Mouse (Mus musculus) myocyte (in vitro differentiated cells): ENCODE results near the gene Wls. TPM values are rescaled to one million over a fixed set of nuclear protein-coding genes. Genes with fewer than 3 reads are reported as not detected.

ENCODE experiments used
- H3K27me3 ChIP-seq: one replicate; pipeline ENCODE4 v1.6.1; 2011; ENCODE audit not compliant: control insufficient read depth, insufficient read depth, insufficient read length
- H3K36me3 ChIP-seq: one replicate; pipeline ENCODE4 v1.6.1; 2011; ENCODE audit not compliant: control insufficient read depth, insufficient read depth
- H3K4me2 ChIP-seq: one replicate; pipeline ENCODE4 v1.6.1; 2011; ENCODE audit warnings: low read depth, control low read depth
- H3K4me3 ChIP-seq: one replicate; pipeline ENCODE4 v1.5.1; 2011; ENCODE audit warnings: mild to moderate bottlenecking, control low read depth, moderate library complexity
- H3K79me2 ChIP-seq: one replicate; pipeline ENCODE4 v1.6.1; 2011; ENCODE audit not compliant: control insufficient read depth, insufficient read depth
- H3ac ChIP-seq: one replicate; pipeline ENCODE4 v1.6.1; 2011; ENCODE audit not compliant: control insufficient read depth, insufficient read length
- CEBPB ChIP-seq: IDR thresholded peaks from 2 replicates; pipeline ENCODE4 v1.6.1; 2011; ENCODE audit warnings: mild to moderate bottlenecking, moderate library complexity; ENCODE audit not compliant: poor library complexity, insufficient read depth, severe bottlenecking
- E2F4 ChIP-seq: IDR thresholded peaks from one replicate; pipeline ENCODE4 v1.6.1; 2011; ENCODE audit warnings: mild to moderate bottlenecking, control low read depth, moderate library complexity; ENCODE audit not compliant: insufficient read depth
- MAX ChIP-seq: IDR thresholded peaks from one replicate; pipeline ENCODE4 v1.6.1; 2011; ENCODE audit warnings: low read depth, mild to moderate bottlenecking, control low read depth
- MYOD1 ChIP-seq, 3 experiments: IDR thresholded peaks; one replicate each; pipeline ENCODE4 v1.6.1; 2011; ENCODE audit warnings: control low read depth in 2 of 3, low read depth in 2 of 3, mild to moderate bottlenecking in 2 of 3, moderate library complexity in 1 of 3; ENCODE audit not compliant: insufficient read length in 2 of 3, control insufficient read depth in 1 of 3
- MYOG ChIP-seq, 3 experiments: IDR thresholded peaks; one replicate each; pipeline ENCODE4 v1.6.1; 2011; ENCODE audit warnings: control low read depth in 2 of 3, low read depth in 2 of 3, mild to moderate bottlenecking in 2 of 3; ENCODE audit not compliant: insufficient read length in 2 of 3, control insufficient read depth in 1 of 3, insufficient read depth in 1 of 3
- POLR2A ChIP-seq: IDR thresholded peaks from one replicate; pipeline ENCODE4 v1.6.1; 2011; ENCODE audit warnings: low read depth, mild to moderate bottlenecking, control low read depth, moderate library complexity; ENCODE audit not compliant: insufficient read length
- POLR2AphosphoS2 ChIP-seq: IDR thresholded peaks from one replicate; pipeline ENCODE4 v1.6.1; 2011; ENCODE audit warnings: low read depth, control low read depth; ENCODE audit not compliant: insufficient read length
- REST ChIP-seq: IDR thresholded peaks from one replicate; pipeline ENCODE4 v1.6.1; 2011; ENCODE audit warnings: mild to moderate bottlenecking, control low read depth, moderate library complexity; ENCODE audit not compliant: insufficient read depth, insufficient read length
- SRF ChIP-seq: IDR thresholded peaks from one replicate; pipeline ENCODE4 v1.6.1; 2011; ENCODE audit warnings: low read depth; ENCODE audit not compliant: control insufficient read depth, insufficient read length
- TCF12 ChIP-seq: IDR thresholded peaks from one replicate; pipeline ENCODE4 v1.6.1; 2011; ENCODE audit warnings: mild to moderate bottlenecking, control low read depth; ENCODE audit not compliant: poor library complexity, insufficient read depth, severe bottlenecking
- TCF3 ChIP-seq: IDR thresholded peaks from one replicate; pipeline ENCODE4 v1.6.1; 2011; ENCODE audit warnings: low read depth, control low read depth; ENCODE audit not compliant: insufficient read length
- USF1 ChIP-seq: IDR thresholded peaks from one replicate; pipeline ENCODE4 v1.6.1; 2011; ENCODE audit warnings: low read depth, mild to moderate bottlenecking, control low read depth, moderate library complexity
- polyA plus RNA-seq: library from polyadenylated mRNA; unstranded; fragments of >200 nt; fragmentation: generic; extraction: Trizol; gene quantifications from one replicate; pipeline ENCODE4 v1.2.1, GENCODE M21; 2012; ENCODE audit warnings: missing spikeins

Gene Wls
- polyA plus RNA-seq, 1 experiment, result 187 TPM

DNA sequence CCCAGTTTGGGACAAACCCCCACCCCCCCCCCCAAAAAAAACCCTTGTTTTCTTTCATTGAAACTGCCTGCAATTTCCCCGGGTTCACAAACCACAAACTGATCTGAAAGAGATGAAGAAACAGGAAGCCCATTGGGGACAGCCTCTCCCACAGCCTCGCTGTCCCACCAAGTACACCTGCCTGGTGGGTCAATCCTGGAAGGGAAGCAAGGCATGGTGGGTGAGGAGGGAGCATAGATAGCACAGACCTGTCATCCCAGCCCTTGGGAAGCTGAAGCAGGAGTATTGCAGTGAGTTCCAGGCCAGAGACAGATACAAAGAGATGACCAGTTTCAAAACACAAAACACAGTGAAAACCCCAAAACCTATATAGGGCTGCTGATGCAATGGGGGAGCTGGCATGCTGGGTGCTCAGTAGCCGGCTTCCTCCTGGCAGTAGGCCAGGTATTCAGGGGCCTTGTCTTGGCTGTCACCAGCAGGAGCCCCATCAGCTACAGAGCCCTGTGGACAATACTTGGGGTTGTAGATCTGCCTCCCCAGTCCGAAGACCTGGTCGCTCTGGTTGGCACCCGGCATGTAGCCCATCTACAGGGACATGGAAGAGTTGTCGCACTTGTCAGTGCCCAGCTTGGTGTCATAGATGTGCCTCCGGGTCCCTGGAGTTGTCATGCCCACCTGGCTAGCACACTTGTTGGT is 51.7 kb downstream of the Wls start:
- peaks cover 99% of the 10 kb centered on the region for H3K79me2 ChIP-seq

GRCm38 (mm10) chr3:159907329-159907728 is 67.9 kb downstream of the Wls start:
- Histone ChIP-seq H3K4me2 (no peak overlapping the region), H3K36me3 (peaks cover 60% of the 10 kb centered on the region), H3K79me2 (peaks cover 21% of the 10 kb centered on the region), H3K4me3 (no peak overlapping the region), H3K27me3 (no peaks in the 10 kb centered on the region), H3ac (no peak overlapping the region)
- TF ChIP-seq TCF3 (no peak), REST (no peak), MAX (no peak), MYOD1 (IDR thresholded peaks at IDR 0.05; ENCODE audit: control insufficient read depth in 1 of 3, insufficient read length in 2 of 3, low read depth in 2 of 3) (no peak), E2F4 (no peak), SRF (no peak), POLR2A (no peak), USF1 (no peak), CEBPB (no peak), MYOG (IDR thresholded peaks at IDR 0.05; ENCODE audit: control insufficient read depth in 1 of 3, insufficient read depth in 1 of 3, insufficient read length in 2 of 3, low read depth in 2 of 3) (no peak), POLR2AphosphoS2 (no peak), TCF12 (no peak)

More for the DNA sequence above, 51.7 kb downstream of the Wls start:
- Histone ChIP-seq H3ac (no peak overlapping the region), H3K4me3 (no peak overlapping the region), H3K27me3 (no peaks in the 10 kb centered on the region), H3K4me2 (no peak overlapping the region), H3K36me3 (peaks cover 7% of the 10 kb centered on the region)
- TF ChIP-seq MAX (no peak), CEBPB (no peak), MYOG (IDR thresholded peaks at IDR 0.05; ENCODE audit: control insufficient read depth in 1 of 3, insufficient read depth in 1 of 3, insufficient read length in 2 of 3, low read depth in 2 of 3) (no peak), MYOD1 (IDR thresholded peaks at IDR 0.05; ENCODE audit: control insufficient read depth in 1 of 3, insufficient read length in 2 of 3, low read depth in 2 of 3) (no peak), POLR2AphosphoS2 (peak; percentile 24), POLR2A (no peak)

- Histone ChIP-seq H3K4me2 (no peak overlapping the region), H3K79me2 (peaks cover 3% of the 10 kb centered on the region), H3K36me3 (peaks cover 74% of the 10 kb centered on the region), H3ac (no peak overlapping the region), H3K27me3 (no peaks in the 10 kb centered on the region), H3K4me3 (no peak overlapping the region)
- TF ChIP-seq REST (no peak), MAX (no peak), MYOG (IDR thresholded peaks at IDR 0.05; ENCODE audit: control insufficient read depth in 1 of 3, insufficient read depth in 1 of 3, insufficient read length in 2 of 3, low read depth in 2 of 3) (no peak), POLR2A (no peak), SRF (no peak), TCF3 (no peak), E2F4 (no peak), USF1 (no peak), POLR2AphosphoS2 (no peak), CEBPB (no peak), TCF12 (no peak), MYOD1 (IDR thresholded peaks at IDR 0.05; ENCODE audit: control insufficient read depth in 1 of 3, insufficient read length in 2 of 3, low read depth in 2 of 3) (no peak)
These were observed 78.0 kb downstream of the Wls start for GRCm38 (mm10) chr3:159917328-159918090.

Other genes starting within 250 kb of the Wls start
- gene Rpe65, start 240.5 kb upstream of the Wls start, polyA plus RNA-seq, result not detected